Mouse (Mus musculus) myocyte (in vitro differentiated cells): ENCODE measurements around the gene Whrn.

Experiments used
- CEBPB ChIP-seq: IDR thresholded peaks from 2 replicates; pipeline ENCODE4 v1.6.1; 2011; ENCODE audit warnings: mild to moderate bottlenecking, moderate library complexity; ENCODE audit not compliant: poor library complexity, insufficient read depth, severe bottlenecking
- E2F4 ChIP-seq: IDR thresholded peaks from one replicate; pipeline ENCODE4 v1.6.1; 2011; ENCODE audit warnings: mild to moderate bottlenecking, control low read depth, moderate library complexity; ENCODE audit not compliant: insufficient read depth
- MAX ChIP-seq: IDR thresholded peaks from one replicate; pipeline ENCODE4 v1.6.1; 2011; ENCODE audit warnings: low read depth, mild to moderate bottlenecking, control low read depth
- MYOD1 ChIP-seq, 3 experiments: IDR thresholded peaks; one replicate each; pipeline ENCODE4 v1.6.1; 2011; ENCODE audit warnings: control low read depth in 2 of 3, low read depth in 2 of 3, mild to moderate bottlenecking in 2 of 3, moderate library complexity in 1 of 3; ENCODE audit not compliant: insufficient read length in 2 of 3, control insufficient read depth in 1 of 3
- MYOG ChIP-seq, 3 experiments: IDR thresholded peaks; one replicate each; pipeline ENCODE4 v1.6.1; 2011; ENCODE audit warnings: control low read depth in 2 of 3, low read depth in 2 of 3, mild to moderate bottlenecking in 2 of 3; ENCODE audit not compliant: insufficient read length in 2 of 3, control insufficient read depth in 1 of 3, insufficient read depth in 1 of 3
- POLR2A ChIP-seq: IDR thresholded peaks from one replicate; pipeline ENCODE4 v1.6.1; 2011; ENCODE audit warnings: low read depth, mild to moderate bottlenecking, control low read depth, moderate library complexity; ENCODE audit not compliant: insufficient read length
- POLR2AphosphoS2 ChIP-seq: IDR thresholded peaks from one replicate; pipeline ENCODE4 v1.6.1; 2011; ENCODE audit warnings: low read depth, control low read depth; ENCODE audit not compliant: insufficient read length
- TCF3 ChIP-seq: IDR thresholded peaks from one replicate; pipeline ENCODE4 v1.6.1; 2011; ENCODE audit warnings: low read depth, control low read depth; ENCODE audit not compliant: insufficient read length
- USF1 ChIP-seq: IDR thresholded peaks from one replicate; pipeline ENCODE4 v1.6.1; 2011; ENCODE audit warnings: low read depth, mild to moderate bottlenecking, control low read depth, moderate library complexity

GRCm38 (mm10) chr4:63487916-63488315 lies 7.9 kb downstream of the Whrn start:
- TF ChIP-seq POLR2A, result no peak
- no peak for TF ChIP-seq E2F4
- TF ChIP-seq MYOD1 (IDR thresholded peaks at IDR 0.05; ENCODE audit: control insufficient read depth in 1 of 3, insufficient read length in 2 of 3, low read depth in 2 of 3), result no peak
- no peak for TF ChIP-seq USF1
- TF ChIP-seq MYOG (IDR thresholded peaks at IDR 0.05; ENCODE audit: control insufficient read depth in 1 of 3, insufficient read depth in 1 of 3, insufficient read length in 2 of 3, low read depth in 2 of 3), result no peak
- no peak for TF ChIP-seq CEBPB
- no peak for TF ChIP-seq POLR2AphosphoS2
- TF ChIP-seq TCF3, result no peak
- TF ChIP-seq MAX, result no peak
